Mouse (Mus musculus): ENCODE results near the gene Zmiz1.

GRCm38 (mm10) chr14:25695059-25695458 is 236.1 kb downstream of the Zmiz1 start:
- TF ChIP-seq CTCF (IDR thresholded peaks at IDR 0.05): no peak
- TF ChIP-seq EP300 (IDR thresholded peaks at IDR 0.05): no peak
